Mouse (Mus musculus): ENCODE results near the gene Fabp2. TPM values are rescaled to one million over a fixed set of nuclear protein-coding genes. Genes with fewer than 3 reads are reported as not detected.

Fabp2 gene
- polyA plus RNA-seq, 2 experiments = 7.5 to 13.6 TPM

DNA sequence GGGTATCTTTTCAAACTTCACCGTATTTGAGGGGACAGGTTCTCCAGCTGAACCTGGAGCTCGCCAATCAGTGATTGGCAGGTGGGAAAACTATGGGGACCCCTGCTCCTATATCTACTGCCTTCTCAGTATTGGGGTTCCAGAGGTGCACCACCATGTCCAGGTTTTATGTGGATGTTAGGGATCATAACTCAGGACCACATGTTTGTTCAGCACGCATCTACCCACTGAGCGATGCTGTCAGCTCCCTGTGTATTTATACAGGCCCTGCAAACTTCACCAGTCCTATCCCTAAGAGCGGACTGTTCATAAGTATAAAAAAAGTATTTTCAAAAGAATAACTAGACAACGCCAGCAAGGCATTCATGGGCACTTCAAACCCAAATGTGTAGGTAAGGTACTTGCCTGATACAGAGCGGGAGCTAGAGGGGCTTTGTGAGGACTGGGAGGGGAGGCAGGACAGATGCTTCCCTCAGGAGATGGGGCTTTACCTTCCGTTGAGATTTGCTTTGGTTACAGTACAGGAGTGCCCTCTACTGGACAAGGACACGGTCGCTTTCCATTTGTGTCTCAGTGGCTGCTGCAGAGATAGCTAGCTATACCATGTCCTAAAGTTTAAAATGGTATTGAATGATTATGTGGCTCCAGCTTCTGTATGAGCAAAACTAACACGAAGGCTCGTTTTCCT is 9.0 kb downstream of the Fabp2 start:
- no peaks in the 10 kb centered on the region for H3K9me3 ChIP-seq (ENCODE audit: control insufficient read depth, low read length)
- no peaks in the 10 kb centered on the region for H3K27me3 ChIP-seq (ENCODE audit: control insufficient read depth, insufficient read depth, low read length)
- H3K36me3 ChIP-seq (replicated peaks; ENCODE audit: control insufficient read depth, insufficient read depth, low read depth) = no peaks in the 10 kb centered on the region
- ATAC-seq (ENCODE audit: insufficient read depth) (no peak), DNase-seq (ENCODE audit: low read depth in 3 of 3, low spot score in 3 of 3) (no peak)
- H3K27ac ChIP-seq = no peak overlapping the region
- WGBS (ENCODE audit: insufficient replicate concordance) = 32% methylated on average over 12 of the region's 12 CpGs
- H3K4me3 ChIP-seq (ENCODE audit: insufficient read depth in 1 of 2, low read depth in 2 of 2, low read length in 2 of 2) = no peak overlapping the region
- H3K9ac ChIP-seq (replicated peaks) = no peak overlapping the region
- TF ChIP-seq CTCF (IDR thresholded peaks at IDR 0.05; ENCODE audit: low read depth) = peak; percentile 75
- no peak for TF ChIP-seq EP300 (IDR thresholded peaks at IDR 0.05; ENCODE audit: low read depth)
- H3K4me1 ChIP-seq (replicated peaks; ENCODE audit: control insufficient read depth in 2 of 2, insufficient read depth in 2 of 2, low read length in 1 of 2) = no peaks in the 10 kb centered on the region
- H3K4me2 ChIP-seq (ENCODE audit: low read depth) = no peak overlapping the region

DNA sequence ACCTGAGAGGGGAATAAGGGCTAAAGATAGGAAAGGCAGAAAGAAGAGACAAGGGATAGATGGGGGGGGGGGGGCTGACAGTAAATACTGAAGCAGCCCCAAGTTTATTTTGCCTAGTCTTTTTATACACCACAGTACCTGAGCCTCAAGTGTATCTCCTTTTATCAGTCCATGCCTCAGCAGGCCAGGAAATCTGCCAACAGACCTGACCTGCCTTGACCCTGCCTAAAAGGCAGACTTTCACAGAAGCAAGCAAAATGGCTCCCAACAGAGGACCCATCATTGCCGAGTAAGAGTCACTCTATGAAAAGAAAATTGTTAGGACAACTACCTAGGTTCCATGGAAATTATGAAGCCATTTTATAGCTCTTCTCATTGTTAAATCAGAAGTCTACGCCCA is 13.0 kb downstream of the Fabp2 start:
- TF ChIP-seq CTCF (IDR thresholded peaks at IDR 0.05; ENCODE audit: low read depth) (no peak), EP300 (IDR thresholded peaks at IDR 0.05; ENCODE audit: low read depth) (no peak)
- no peak overlapping the region for H3K4me3 ChIP-seq (ENCODE audit: insufficient read depth in 1 of 2, low read depth in 2 of 2, low read length in 2 of 2)
- ATAC-seq (ENCODE audit: insufficient read depth) (no peak), DNase-seq (ENCODE audit: low read depth in 3 of 3, low spot score in 3 of 3) (no peak)
- no peaks in the 10 kb centered on the region for H3K36me3 ChIP-seq (replicated peaks; ENCODE audit: control insufficient read depth, insufficient read depth, low read depth)
- H3K4me2 ChIP-seq (ENCODE audit: low read depth) = no peak overlapping the region
- no peaks in the 10 kb centered on the region for H3K9me3 ChIP-seq (ENCODE audit: control insufficient read depth, low read length)
- no peaks in the 10 kb centered on the region for H3K4me1 ChIP-seq (replicated peaks; ENCODE audit: control insufficient read depth in 2 of 2, insufficient read depth in 2 of 2, low read length in 1 of 2)
- no peak overlapping the region for H3K27ac ChIP-seq
- 64% methylated on average over 2 of the region's 2 CpGs for WGBS (ENCODE audit: insufficient replicate concordance)
- no peak overlapping the region for H3K9ac ChIP-seq (replicated peaks)
- H3K27me3 ChIP-seq (ENCODE audit: control insufficient read depth, insufficient read depth, low read length) = no peaks in the 10 kb centered on the region

DNA sequence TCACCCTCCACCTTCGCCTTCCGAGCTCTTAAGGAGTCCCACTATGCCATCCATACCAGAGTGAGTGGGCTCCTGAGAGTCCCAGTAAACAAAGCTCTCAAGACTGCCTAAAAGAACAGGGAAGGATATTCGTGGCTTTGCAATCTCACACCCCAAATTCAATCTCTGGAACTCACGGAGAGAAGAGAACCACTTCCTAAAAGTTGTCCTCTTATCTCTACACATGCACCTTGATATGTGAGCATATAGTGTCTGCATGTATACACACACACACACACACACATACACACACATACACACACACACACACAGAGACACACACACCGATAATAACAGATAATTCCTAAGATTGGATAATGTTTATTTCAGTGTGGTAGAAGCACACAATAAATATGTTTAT is 20.6 kb downstream of the Fabp2 start:
- DNase-seq (ENCODE audit: low read depth in 3 of 3, low spot score in 3 of 3) = no peak
- no peaks in the 10 kb centered on the region for H3K36me3 ChIP-seq (replicated peaks; ENCODE audit: control insufficient read depth, insufficient read depth, low read depth)
- H3K9ac ChIP-seq (replicated peaks) = no peak overlapping the region
- H3K27ac ChIP-seq = no peak overlapping the region
- no peaks in the 10 kb centered on the region for H3K27me3 ChIP-seq (ENCODE audit: control insufficient read depth, insufficient read depth, low read length)
- no peaks in the 10 kb centered on the region for H3K9me3 ChIP-seq (ENCODE audit: control insufficient read depth, low read length)
- no peak for TF ChIP-seq CTCF (IDR thresholded peaks at IDR 0.05; ENCODE audit: low read depth)
- TF ChIP-seq EP300 (IDR thresholded peaks at IDR 0.05; ENCODE audit: low read depth) = no peak
- H3K4me3 ChIP-seq (ENCODE audit: insufficient read depth in 1 of 2, low read depth in 2 of 2, low read length in 2 of 2) = no peak overlapping the region
- ATAC-seq (ENCODE audit: insufficient read depth) = no peak
- H3K4me1 ChIP-seq (replicated peaks; ENCODE audit: control insufficient read depth in 2 of 2, insufficient read depth in 2 of 2, low read length in 1 of 2) = peaks cover 0 to 9% of the 10 kb centered on the region in 2 experiments; a peak in 2 of 4 replicates
- 43% methylated on average over 5 of the region's 5 CpGs for WGBS (ENCODE audit: insufficient replicate concordance)
- H3K4me2 ChIP-seq (ENCODE audit: low read depth) = no peak overlapping the region

DNA sequence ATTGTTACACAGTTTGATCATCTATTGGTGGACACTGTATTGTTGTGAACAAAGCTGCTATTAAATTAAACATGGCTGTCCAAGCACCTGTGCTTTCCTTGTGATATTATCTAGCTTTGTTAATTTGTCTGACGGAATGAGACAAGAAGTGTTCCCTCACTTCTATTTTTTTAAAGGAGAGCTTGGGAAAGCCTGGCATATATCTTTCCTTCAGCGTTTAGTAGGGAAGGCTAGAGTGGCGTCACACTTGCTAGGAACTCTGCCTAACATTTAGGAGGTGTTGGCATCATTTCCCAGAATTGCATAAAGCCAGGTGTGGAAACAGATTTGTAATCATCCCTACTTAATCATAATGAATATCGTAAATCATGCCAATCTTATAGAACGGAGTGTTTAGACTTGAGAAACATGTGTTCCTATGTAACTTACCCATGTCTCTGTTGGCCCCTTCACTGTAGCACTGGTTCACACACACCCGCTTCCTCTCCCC is 21.4 kb downstream of the Fabp2 start:
- TF ChIP-seq EP300 (IDR thresholded peaks at IDR 0.05; ENCODE audit: low read depth) (no peak), CTCF (IDR thresholded peaks at IDR 0.05; ENCODE audit: low read depth) (no peak)
- Histone ChIP-seq H3K4me2 (ENCODE audit: low read depth) (no peak overlapping the region), H3K27me3 (ENCODE audit: control insufficient read depth, insufficient read depth, low read length) (no peaks in the 10 kb centered on the region), H3K9me3 (ENCODE audit: control insufficient read depth, low read length) (no peaks in the 10 kb centered on the region), H3K36me3 (replicated peaks; ENCODE audit: control insufficient read depth, insufficient read depth, low read depth) (no peaks in the 10 kb centered on the region), H3K9ac (replicated peaks) (no peak overlapping the region), H3K4me1 (replicated peaks; ENCODE audit: control insufficient read depth in 2 of 2, insufficient read depth in 2 of 2, low read length in 1 of 2) (peaks cover 2 to 14% of the 10 kb centered on the region in 2 experiments; a peak in 2 of 4 replicates), H3K27ac (no peak overlapping the region), H3K4me3 (ENCODE audit: insufficient read depth in 1 of 2, low read depth in 2 of 2, low read length in 2 of 2) (no peak overlapping the region)
- 57% methylated on average over 6 of the region's 6 CpGs for WGBS (ENCODE audit: insufficient replicate concordance)
- DNase-seq (ENCODE audit: low read depth in 3 of 3, low spot score in 3 of 3) = no peak
- no peak for ATAC-seq (ENCODE audit: insufficient read depth)

DNA sequence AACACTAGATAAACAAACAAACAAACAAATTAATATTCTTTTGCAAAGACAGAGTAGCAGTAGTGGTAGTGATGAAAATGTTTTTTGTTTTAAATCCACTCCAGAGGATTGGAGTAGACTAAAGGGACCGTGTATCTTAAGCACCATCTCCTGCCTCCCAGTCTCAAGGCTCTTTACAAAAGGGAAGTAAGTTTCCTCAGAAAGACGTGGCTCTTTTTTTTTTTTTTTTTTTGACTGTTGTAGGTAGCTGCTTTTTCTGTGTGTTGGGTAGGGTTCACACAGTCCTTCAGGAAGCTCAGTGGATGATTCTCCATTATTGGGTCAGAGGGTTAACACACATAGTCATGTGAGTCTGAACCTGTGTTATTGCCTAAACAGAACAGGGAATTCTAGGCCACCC is 23.8 kb downstream of the Fabp2 start:
- H3K4me3 ChIP-seq (ENCODE audit: insufficient read depth in 1 of 2, low read depth in 2 of 2, low read length in 2 of 2) = no peak overlapping the region
- no peaks in the 10 kb centered on the region for H3K36me3 ChIP-seq (replicated peaks; ENCODE audit: control insufficient read depth, insufficient read depth, low read depth)
- no peak overlapping the region for H3K27ac ChIP-seq
- no peak for DNase-seq (ENCODE audit: low read depth in 3 of 3, low spot score in 3 of 3)
- H3K4me1 ChIP-seq (replicated peaks; ENCODE audit: control insufficient read depth in 2 of 2, insufficient read depth in 2 of 2, low read length in 1 of 2) = peaks cover 11 to 19% of the 10 kb centered on the region in 2 experiments
- TF ChIP-seq EP300 (IDR thresholded peaks at IDR 0.05; ENCODE audit: low read depth) (no peak), CTCF (IDR thresholded peaks at IDR 0.05; ENCODE audit: low read depth) (no peak)
- H3K4me2 ChIP-seq (ENCODE audit: low read depth) = no peak overlapping the region
- H3K9me3 ChIP-seq (ENCODE audit: control insufficient read depth, low read length) = no peaks in the 10 kb centered on the region
- no peak overlapping the region for H3K9ac ChIP-seq (replicated peaks)
- H3K27me3 ChIP-seq (ENCODE audit: control insufficient read depth, insufficient read depth, low read length) = no peaks in the 10 kb centered on the region
- no peak for ATAC-seq (ENCODE audit: insufficient read depth)
- 11% methylated on average over 2 of the region's 2 CpGs for WGBS (ENCODE audit: insufficient replicate concordance)
